Mouse (Mus musculus) CH12.LX (cell line): ENCODE data around the gene Ibtk. TPM values are rescaled to one million over a fixed set of nuclear protein-coding genes. Genes with fewer than 3 reads are reported as not detected.

Source experiments
- DNase-seq: peaks from one replicate; pipeline ENCODE4 v3.0.0-alpha.2; 2013; ENCODE audit errors: extremely low read depth
- H3K27ac ChIP-seq: 2 replicates; pipeline ENCODE4 v1.5.1; 2012; ENCODE audit warnings: low read depth, mild to moderate bottlenecking, control low read depth, moderate library complexity; ENCODE audit not compliant: insufficient read depth
- H3K27me3 ChIP-seq: replicated peaks from 2 replicates; pipeline ENCODE3; 2012; ENCODE audit warnings: inconsistent platforms
- H3K36me3 ChIP-seq, 2 experiments: replicated peaks in 1 of 2; 2 replicates each; pipeline versions ENCODE3 to v1.6.1; 2012; ENCODE audit warnings: inconsistent platforms in 1 of 2, low read length in 1 of 2, mild to moderate bottlenecking in 1 of 2, mixed read lengths in 1 of 2, moderate library complexity in 1 of 2; ENCODE audit not compliant: control insufficient read depth in 1 of 2, insufficient read depth in 1 of 2
- H3K4me1 ChIP-seq, 2 experiments: 2 replicates each; pipeline ENCODE4 v1.6.1; 2012; ENCODE audit warnings: inconsistent platforms in 1 of 2, moderate library complexity in 1 of 2; ENCODE audit not compliant: insufficient read depth in 2 of 2, control insufficient read depth in 1 of 2
- H3K4me2 ChIP-seq: 2 replicates; pipeline ENCODE4 v1.6.1; 2012; ENCODE audit warnings: low read depth, mild to moderate bottlenecking, control low read depth; ENCODE audit not compliant: poor library complexity, insufficient read depth, severe bottlenecking
- H3K4me3 ChIP-seq, 3 experiments: fragments of 150-350 bp in 1 of 3; sonication (generic) in 1 of 3; replicated peaks in 1 of 3; 2 replicates each; pipeline versions ENCODE3 to v1.5.1; 2011 to 2012; ENCODE audit warnings: low read depth in 2 of 3, low read length in 2 of 3, mild to moderate bottlenecking in 2 of 3, moderate library complexity in 2 of 3, control low read depth in 1 of 3, improper control_type of control experiment in 1 of 3, inconsistent platforms in 1 of 3, mixed read lengths in 1 of 3; ENCODE audit not compliant: poor library complexity in 1 of 3
- H3K79me2 ChIP-seq: replicated peaks from 2 replicates; pipeline ENCODE4 v1.6.1; 2012; ENCODE audit warnings: mild to moderate bottlenecking, moderate library complexity; ENCODE audit not compliant: control insufficient read depth, poor library complexity, insufficient read depth, severe bottlenecking; ENCODE audit errors: extremely low read depth
- H3K9ac ChIP-seq: 2 replicates; pipeline ENCODE4 v1.6.1; 2012; ENCODE audit warnings: low read depth, mild to moderate bottlenecking, control low read depth, moderate library complexity; ENCODE audit not compliant: insufficient read depth
- H3K9me3 ChIP-seq: replicated peaks from 2 replicates; pipeline ENCODE3; 2012; ENCODE audit warnings: low read length, inconsistent platforms, mixed read lengths
- BHLHE40 ChIP-seq: IDR thresholded peaks from 2 replicates; pipeline ENCODE4 v1.6.1; 2011; ENCODE audit warnings: mild to moderate bottlenecking, low read depth, low read length, improper control_type of control experiment
- CHD1 ChIP-seq: IDR thresholded peaks from 2 replicates; pipeline ENCODE4 v1.6.1; 2012; ENCODE audit warnings: low read depth, low read length, improper control_type of control experiment, inconsistent platforms
- CTCF ChIP-seq, 2 experiments: IDR thresholded peaks in 1 of 2; conservative IDR thresholded peaks in 1 of 2; 2 replicates each; pipeline ENCODE4 v1.5.1; 2011 to 2012; ENCODE audit warnings: low read depth in 2 of 2, low read length in 2 of 2, improper control_type of control experiment in 1 of 2, inconsistent platforms in 1 of 2, mild to moderate bottlenecking in 1 of 2, moderate library complexity in 1 of 2
- E2F4 ChIP-seq: IDR thresholded peaks from 2 replicates; pipeline ENCODE4 v1.6.1; 2011; ENCODE audit warnings: low read depth, low read length, improper control_type of control experiment; ENCODE audit not compliant: insufficient replicate concordance
- ELF1 ChIP-seq: IDR thresholded peaks from 2 replicates; pipeline ENCODE4 v1.6.1; 2014; ENCODE audit warnings: low read depth, mild to moderate bottlenecking, inconsistent platforms, low read length, improper control_type of control experiment
- EP300 ChIP-seq: IDR thresholded peaks from 2 replicates; pipeline ENCODE4 v1.6.1; 2011; ENCODE audit warnings: low read length, improper control_type of control experiment
- ETS1 ChIP-seq: conservative IDR thresholded peaks from 2 replicates; pipeline ENCODE4 v1.6.1; 2012; ENCODE audit warnings: low read depth, mild to moderate bottlenecking, inconsistent platforms, low read length, improper control_type of control experiment, moderate library complexity
- GABPA ChIP-seq: IDR thresholded peaks from 2 replicates; pipeline ENCODE4 v1.6.1; 2012; ENCODE audit warnings: low read depth, low read length, improper control_type of control experiment, inconsistent platforms; ENCODE audit not compliant: insufficient replicate concordance
- IRF4 ChIP-seq: IDR thresholded peaks from 2 replicates; pipeline ENCODE4 v1.6.1; 2014; ENCODE audit warnings: low read depth, mild to moderate bottlenecking, inconsistent platforms, low read length, improper control_type of control experiment
- JUN ChIP-seq: IDR thresholded peaks from 2 replicates; pipeline ENCODE4 v1.6.1; 2011; ENCODE audit warnings: low read depth, mild to moderate bottlenecking, low read length, improper control_type of control experiment, moderate library complexity; ENCODE audit not compliant: insufficient read depth
- JUND ChIP-seq: conservative IDR thresholded peaks from 2 replicates; pipeline ENCODE4 v1.6.1; 2011; ENCODE audit warnings: low read depth, low read length, improper control_type of control experiment
- KAT2A ChIP-seq: IDR thresholded peaks from 2 replicates; pipeline ENCODE4 v1.6.1; 2012; ENCODE audit warnings: low read length, improper control_type of control experiment, inconsistent platforms; ENCODE audit not compliant: insufficient replicate concordance
- MAFK ChIP-seq: IDR thresholded peaks from 2 replicates; pipeline ENCODE4 v1.6.1; 2011; ENCODE audit warnings: low read length, improper control_type of control experiment; ENCODE audit not compliant: insufficient replicate concordance
- MAX ChIP-seq: IDR thresholded peaks from 2 replicates; pipeline ENCODE4 v1.6.1; 2011; ENCODE audit warnings: low read length, improper control_type of control experiment
- MAZ ChIP-seq: IDR thresholded peaks from 2 replicates; pipeline ENCODE4 v1.6.1; 2012; ENCODE audit warnings: low read depth, mild to moderate bottlenecking, inconsistent platforms, low read length, improper control_type of control experiment, moderate library complexity
- MEF2A ChIP-seq: IDR thresholded peaks from 2 replicates; pipeline ENCODE4 v1.6.1; 2014; ENCODE audit warnings: low read depth, mild to moderate bottlenecking, inconsistent platforms, low read length, improper control_type of control experiment, borderline replicate concordance
- MXI1 ChIP-seq: IDR thresholded peaks from 2 replicates; pipeline ENCODE4 v1.6.1; 2011; ENCODE audit warnings: mild to moderate bottlenecking, low read depth, low read length, improper control_type of control experiment
- MYC ChIP-seq: IDR thresholded peaks from 2 replicates; pipeline ENCODE4 v1.6.1; 2011; ENCODE audit warnings: low read depth, mild to moderate bottlenecking, improper control_type of control experiment, low read length
- NRF1 ChIP-seq: IDR thresholded peaks from 2 replicates; pipeline ENCODE4 v1.6.1; 2014; ENCODE audit warnings: low read depth, mild to moderate bottlenecking, inconsistent platforms, low read length, improper control_type of control experiment, moderate library complexity
- POLR2A ChIP-seq: IDR thresholded peaks from 2 replicates; pipeline ENCODE4 v1.6.1; 2011; ENCODE audit warnings: low read depth, mild to moderate bottlenecking, improper control_type of control experiment, low read length
- POLR2AphosphoS2 ChIP-seq: IDR thresholded peaks from 2 replicates; pipeline ENCODE4 v1.6.1; 2011; ENCODE audit warnings: low read depth, low read length, improper control_type of control experiment
- RCOR1 ChIP-seq: conservative IDR thresholded peaks from 2 replicates; pipeline ENCODE4 v1.6.1; 2012; ENCODE audit warnings: low read depth, mild to moderate bottlenecking, inconsistent platforms, low read length, improper control_type of control experiment
- SIN3A ChIP-seq: IDR thresholded peaks from 2 replicates; pipeline ENCODE4 v1.6.1; 2012; ENCODE audit warnings: low read length, improper control_type of control experiment, inconsistent platforms
- SMC3 ChIP-seq: IDR thresholded peaks from 2 replicates; pipeline ENCODE4 v1.6.1; 2011; ENCODE audit warnings: low read depth, low read length, improper control_type of control experiment
- TCF12 ChIP-seq: IDR thresholded peaks from 2 replicates; pipeline ENCODE4 v1.6.1; 2014; ENCODE audit warnings: low read depth, mild to moderate bottlenecking, inconsistent platforms, low read length, improper control_type of control experiment
- UBTF ChIP-seq: IDR thresholded peaks from 2 replicates; pipeline ENCODE4 v1.6.1; 2012; ENCODE audit warnings: low read depth, mild to moderate bottlenecking, inconsistent platforms, low read length, improper control_type of control experiment, moderate library complexity
- USF2 ChIP-seq: conservative IDR thresholded peaks from 2 replicates; pipeline ENCODE4 v1.6.1; 2011; ENCODE audit warnings: low read depth, low read length, improper control_type of control experiment
- ZC3H11A ChIP-seq: IDR thresholded peaks from 2 replicates; pipeline ENCODE4 v1.6.1; 2012; ENCODE audit warnings: low read depth, mild to moderate bottlenecking, inconsistent platforms, low read length, improper control_type of control experiment
- ZMIZ1 ChIP-seq: IDR thresholded peaks from 2 replicates; pipeline ENCODE4 v1.6.1; 2012; ENCODE audit warnings: low read depth, mild to moderate bottlenecking, inconsistent platforms, low read length, improper control_type of control experiment
- ZNF384 ChIP-seq: IDR thresholded peaks from 2 replicates; pipeline ENCODE4 v1.6.1; 2012; ENCODE audit warnings: low read depth, low read length, improper control_type of control experiment, inconsistent platforms
- dilution Hi-C: fragments of 300-500 bp; cut with MboI; formaldehyde crosslinking; loops from 2 replicates; pipeline ENCODE4 v1.14.3; 2020; ENCODE audit warnings: low sequenced_read_pairs; ENCODE audit not compliant: extremely low pct_unique_long_range_greater_than_20kb, extremely low pct_ligation_motif_present
- in situ Hi-C: fragments of 300-500 bp; cut with MboI; formaldehyde crosslinking; loops from 3 replicates; pipeline ENCODE4 v1.14.3; 2019; ENCODE audit warnings: low sequenced_read_pairs, low pct_ligation_motif_present, low pct_unique_long_range_greater_than_20kb, mixed read lengths
- polyA plus RNA-seq: library from polyadenylated mRNA; unstranded; fragments of >175 nt; gene quantifications from 2 replicates; pipeline ENCODE4 v1.2.1, GENCODE M21; 2012; ENCODE audit warnings: low read depth; ENCODE audit not compliant: insufficient read length
- total RNA-seq, 2 experiments: library from RNA; depleted of rRNA; stranded (reverse); fragments of 300-350 nt in 1 of 2; fragments of >200 nt in 1 of 2; gene quantifications; 2 replicates each; pipeline ENCODE4 v1.2.3; 2012 to 2014

The Ibtk gene
- total and polyA plus RNA-seq, 3 experiments = 34.2 to 41.3 (median 40.6) TPM

- Histone ChIP-seq H3K79me2 (no peaks in the 10 kb centered on the region), H3K4me1 (no peaks in the 10 kb centered on the region), H3K27ac (no peak overlapping the region), H3K9ac (no peak overlapping the region), H3K4me2 (no peak overlapping the region), H3K36me3 (peaks cover 57 to 91% of the 10 kb centered on the region in 2 experiments), H3K4me3 (no peak overlapping the region), H3K9me3 (no peaks in the 10 kb centered on the region), H3K27me3 (no peaks in the 10 kb centered on the region)
- in situ Hi-C loops = no loop called here
- dilution Hi-C loops = no loop called here
- no peak for DNase-seq
- TF ChIP-seq ZC3H11A (no peak), KAT2A (no peak), MYC (no peak), ZNF384 (no peak), POLR2AphosphoS2 (no peak), ELF1 (no peak), CTCF (conservative IDR thresholded peaks at IDR 0.05 in 1 of 2, IDR thresholded peaks at IDR 0.05 in 1 of 2; ENCODE audit: low read depth in 2 of 2, low read length in 2 of 2) (no peak), ZMIZ1 (no peak), USF2 (no peak), POLR2A (no peak), MAFK (no peak), SMC3 (no peak), SIN3A (no peak), MEF2A (no peak), EP300 (no peak), ETS1 (no peak), CHD1 (no peak), GABPA (no peak)
Observed at GRCm38 (mm10) chr9:85724078-85724477, 25.1 kb downstream of the Ibtk start.

DNA sequence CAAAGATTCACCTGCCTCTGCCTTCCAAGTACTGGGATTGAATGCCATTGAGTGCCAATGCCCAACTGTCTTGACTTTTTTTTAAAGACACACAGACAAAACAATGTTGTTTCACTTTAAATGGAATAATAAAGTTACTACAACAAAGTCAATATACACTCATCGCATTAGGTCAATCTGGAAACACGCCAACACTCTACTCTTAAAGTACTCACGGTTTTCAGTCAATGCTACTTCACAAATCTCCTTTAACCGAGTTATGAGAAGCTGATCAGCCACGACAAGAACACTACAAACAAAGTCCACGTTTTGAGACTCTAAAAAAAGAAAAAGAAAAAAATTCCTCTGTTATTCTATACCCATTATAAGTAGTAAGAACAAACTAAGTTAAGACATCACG lies 31.8 kb downstream of the Ibtk start:
- no peak for DNase-seq
- no peaks in the 10 kb centered on the region for H3K9me3 ChIP-seq
- H3K9ac ChIP-seq = no peak overlapping the region
- dilution Hi-C loops (no loop called here), in situ Hi-C loops (no loop called here)
- no peaks in the 10 kb centered on the region for H3K4me1 ChIP-seq
- H3K4me2 ChIP-seq = no peak overlapping the region
- H3K79me2 ChIP-seq = no peaks in the 10 kb centered on the region; the same call in 1 of the 2 replicates
- no peak overlapping the region for H3K27ac ChIP-seq
- H3K36me3 ChIP-seq = peaks cover 56 to 95% of the 10 kb centered on the region in 2 experiments
- H3K27me3 ChIP-seq = no peaks in the 10 kb centered on the region
- no peak overlapping the region for H3K4me3 ChIP-seq
- TF ChIP-seq NRF1 = no peak
- TF ChIP-seq MAX = no peak
- TF ChIP-seq IRF4 = no peak
- TF ChIP-seq ETS1 = no peak
- no peak for TF ChIP-seq GABPA
- no peak for TF ChIP-seq TCF12
- TF ChIP-seq MXI1 = no peak
- TF ChIP-seq KAT2A = no peak
- no peak for TF ChIP-seq ZMIZ1
- TF ChIP-seq SMC3 = no peak
- TF ChIP-seq POLR2AphosphoS2 = no peak
- no peak for TF ChIP-seq SIN3A
- no peak for TF ChIP-seq BHLHE40
- TF ChIP-seq UBTF = no peak
- TF ChIP-seq JUND = no peak
- TF ChIP-seq E2F4 = no peak
- TF ChIP-seq MAZ = no peak
- TF ChIP-seq USF2 = no peak
- TF ChIP-seq JUN = no peak
- TF ChIP-seq RCOR1 = no peak
